Mouse (Mus musculus) kidney, embryonic 16.5 days (tissue): ENCODE measurements around the gene Vmn2r99. TPM values are rescaled to one million over a fixed set of nuclear protein-coding genes. Genes with fewer than 3 reads are reported as not detected.

Experiments used
- ATAC-seq: fragments of 200-750 bp; cut with Nextera tagmentation; 2 replicates; pipeline ENCODE4 v1.8.0; 2017; ENCODE audit warnings: moderate TSS enrichment; ENCODE audit not compliant: low FRiP score, low TSS enrichment
- H3K27ac ChIP-seq: fragments of 300-500 bp; sonication (generic); 2 replicates; pipeline ENCODE4 v1.5.1; 2014; ENCODE audit warnings: low read length
- H3K27me3 ChIP-seq: fragments of 300-500 bp; sonication (generic); 2 replicates; pipeline ENCODE4 v1.6.1; 2014; ENCODE audit warnings: low read length, control low read depth, mixed read lengths; ENCODE audit not compliant: insufficient read depth
- H3K36me3 ChIP-seq: fragments of 300-500 bp; sonication (generic); 2 replicates; pipeline ENCODE4 v1.6.1; 2014; ENCODE audit warnings: low read length, control low read depth, mixed read lengths; ENCODE audit not compliant: insufficient read depth
- H3K4me1 ChIP-seq: fragments of 300-500 bp; sonication (generic); 2 replicates; pipeline ENCODE4 v1.6.1; 2014; ENCODE audit warnings: low read length, control low read depth, mixed read lengths; ENCODE audit not compliant: insufficient read depth
- H3K4me2 ChIP-seq: fragments of 300-500 bp; sonication (generic); replicated peaks from 2 replicates; pipeline ENCODE4 v1.6.1; 2014; ENCODE audit warnings: low read depth, low read length
- H3K4me3 ChIP-seq: fragments of 300-500 bp; sonication (generic); 2 replicates; pipeline ENCODE4 v1.5.1; 2014; ENCODE audit warnings: mild to moderate bottlenecking, low read length
- H3K9ac ChIP-seq: fragments of 300-500 bp; sonication (generic); replicated peaks from 2 replicates; pipeline ENCODE4 v1.6.1; 2014; ENCODE audit warnings: low read length
- H3K9me3 ChIP-seq: fragments of 300-500 bp; sonication (generic); 2 replicates; pipeline ENCODE4 v1.6.1; 2016; ENCODE audit warnings: low read length, control low read depth
- WGBS: fragments of 180-500 bp; shearing (Covaris S2); extraction: QIAGEN DNeasy Blood & Tissue Kit; methylation state at CpG from one replicate; pipeline ENCODE4 v1.1.7; 2014; 5-methylcytosine and 5-hydroxymethylcytosine counted together
- polyA plus RNA-seq: library from polyadenylated mRNA; unstranded; fragments of >200 nt; fragmentation: Nextera tagmentation; extraction: Ambion mirVana; gene quantifications from 2 replicates; pipeline ENCODE4 v1.2.1, GENCODE M21; 2015

Vmn2r99 gene
- polyA plus RNA-seq, result not detected in 2 replicates

- H3K9ac ChIP-seq, result no peak within 1 kb of the TSS
- ATAC-seq, result no peak
- no peaks in the 10 kb centered on the region for H3K4me1 ChIP-seq
- H3K4me2 ChIP-seq, result no peak within 1 kb of the TSS
- H3K9me3 ChIP-seq, result peaks cover 3% of the 10 kb centered on the region; the same call in 1 of the 2 replicates
- H3K4me3 ChIP-seq, result no peak within 1 kb of the TSS
- no peak within 1 kb of the TSS for H3K27ac ChIP-seq
- H3K27me3 ChIP-seq, result no peaks in the 10 kb centered on the region
- H3K36me3 ChIP-seq, result no peaks in the 10 kb centered on the region
Observed at GRCm38 (mm10) chr17:19361649-19362048, at the start of gene Vmn2r99. TSS of gene Vmn2r99 (plus strand) at chr17:19361949.

GRCm38 (mm10) chr17:19437623-19438022 is 75.9 kb downstream of the Vmn2r99 start:
- H3K4me1 ChIP-seq, result no peaks in the 10 kb centered on the region
- no peak for ATAC-seq
- no peak overlapping the region for H3K9ac ChIP-seq
- H3K9me3 ChIP-seq, result peaks cover 26% of the 10 kb centered on the region
- H3K4me2 ChIP-seq, result no peak overlapping the region
- H3K36me3 ChIP-seq, result no peaks in the 10 kb centered on the region
- H3K27ac ChIP-seq, result no peak overlapping the region
- WGBS, result 93% methylated on average over 3 of the region's 3 CpGs
- no peaks in the 10 kb centered on the region for H3K27me3 ChIP-seq
- no peak overlapping the region for H3K4me3 ChIP-seq

GRCm38 (mm10) chr17:19444932-19445331 is 83.2 kb downstream of the Vmn2r99 start:
- Histone ChIP-seq H3K4me2 (no peak overlapping the region), H3K36me3 (no peaks in the 10 kb centered on the region), H3K9ac (no peak overlapping the region), H3K27me3 (no peaks in the 10 kb centered on the region), H3K4me1 (no peaks in the 10 kb centered on the region), H3K27ac (no peak overlapping the region), H3K9me3 (peaks cover 3% of the 10 kb centered on the region; the same call in 1 of the 2 replicates), H3K4me3 (no peak overlapping the region)
- WGBS, result 83% methylated on average over 1 of the region's 1 CpGs
- ATAC-seq, result no peak

Other genes starting within 250 kb of the Vmn2r99 start
- not detected in 2 replicates for gene Vmn2r100, start 142.8 kb downstream of the Vmn2r99 start, polyA plus RNA-seq
- gene Vmn2r101, start 215.3 kb downstream of the Vmn2r99 start, polyA plus RNA-seq, result not detected in 2 replicates